Mouse (Mus musculus) ES-Bruce4 (cell line): ENCODE measurements around the gene Lpp. TPM values are rescaled to one million over a fixed set of nuclear protein-coding genes. Genes with fewer than 3 reads are reported as not detected.

Experiments used
- H3K27ac ChIP-seq: 2 replicates; pipeline ENCODE4 v1.5.1; 2012; ENCODE audit warnings: low read length, inconsistent platforms; ENCODE audit not compliant: insufficient read depth
- H3K27me3 ChIP-seq: 2 replicates; pipeline ENCODE4 v1.6.1; 2012; ENCODE audit warnings: mild to moderate bottlenecking, low read length, inconsistent platforms; ENCODE audit not compliant: control insufficient read depth, poor library complexity, insufficient read depth, severe bottlenecking
- H3K36me3 ChIP-seq: 2 replicates; pipeline ENCODE4 v1.6.1; 2012; ENCODE audit warnings: inconsistent platforms, mild to moderate bottlenecking, low read length, moderate library complexity; ENCODE audit not compliant: control insufficient read depth, poor library complexity, insufficient read depth, severe bottlenecking
- H3K4me1 ChIP-seq: one replicate; pipeline ENCODE4 v1.8.1; 2011; ENCODE audit warnings: low read length; ENCODE audit not compliant: control insufficient read depth, insufficient read depth
- H3K4me3 ChIP-seq: 2 replicates; pipeline ENCODE4 v1.5.1; 2011; ENCODE audit warnings: low read depth, mild to moderate bottlenecking, low read length
- H3K9ac ChIP-seq: 2 replicates; pipeline ENCODE4 v1.6.1; 2012; ENCODE audit warnings: low read depth, mild to moderate bottlenecking, inconsistent platforms; ENCODE audit not compliant: poor library complexity, severe bottlenecking
- H3K9me3 ChIP-seq: replicated peaks from 2 replicates; pipeline ENCODE4 v1.6.1; 2012; ENCODE audit warnings: mild to moderate bottlenecking, low read length, inconsistent platforms; ENCODE audit not compliant: control insufficient read depth, poor library complexity, insufficient read depth, severe bottlenecking
- CTCF ChIP-seq: IDR thresholded peaks from one replicate; pipeline ENCODE4 v1.8.1; 2011; ENCODE audit warnings: low read depth, low read length
- EP300 ChIP-seq: IDR thresholded peaks from 2 replicates; pipeline ENCODE4 v1.6.1; 2011; ENCODE audit warnings: low read depth, low read length; ENCODE audit not compliant: insufficient read depth
- POLR2A ChIP-seq: IDR thresholded peaks from one replicate; pipeline ENCODE4 v1.8.1; 2011; ENCODE audit warnings: low read length; ENCODE audit not compliant: insufficient read depth
- polyA plus RNA-seq: library from polyadenylated mRNA; stranded (reverse); fragments of >200 nt; gene quantifications from 2 replicates; pipeline ENCODE4 v1.2.4, GENCODE M21; 2011; ENCODE audit warnings: low read depth; ENCODE audit not compliant: missing spikeins, insufficient read depth, insufficient read length

Lpp gene
- polyA plus RNA-seq, 1 experiment: 48.5 TPM

DNA sequence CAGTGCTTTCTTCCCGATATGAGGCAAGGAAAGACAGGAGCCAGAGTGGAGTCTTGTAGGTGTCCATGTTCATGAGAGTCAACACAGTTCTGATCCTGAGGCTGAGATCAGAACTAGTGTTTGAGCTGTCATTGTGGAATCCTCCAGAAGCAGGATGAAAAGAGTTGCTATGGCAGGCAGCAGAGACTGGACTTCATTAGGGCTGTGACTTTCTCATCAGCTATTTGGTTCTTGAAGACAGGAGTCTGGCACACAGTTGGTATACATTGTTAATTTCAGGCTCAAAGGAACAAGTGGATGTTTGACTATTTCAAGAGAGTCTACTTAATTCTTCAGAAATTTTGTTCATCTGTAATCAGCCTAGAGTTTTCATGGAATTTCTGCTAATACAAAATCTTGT, 235.5 kb downstream of the Lpp start:
- Histone ChIP-seq H3K27me3 (no peaks in the 10 kb centered on the region), H3K4me1 (no peaks in the 10 kb centered on the region), H3K27ac (no peak overlapping the region), H3K36me3 (no peaks in the 10 kb centered on the region), H3K9me3 (no peaks in the 10 kb centered on the region), H3K9ac (no peak overlapping the region), H3K4me3 (no peak overlapping the region)
- TF ChIP-seq POLR2A: no peak
- TF ChIP-seq EP300: no peak
- TF ChIP-seq CTCF: no peak

DNA sequence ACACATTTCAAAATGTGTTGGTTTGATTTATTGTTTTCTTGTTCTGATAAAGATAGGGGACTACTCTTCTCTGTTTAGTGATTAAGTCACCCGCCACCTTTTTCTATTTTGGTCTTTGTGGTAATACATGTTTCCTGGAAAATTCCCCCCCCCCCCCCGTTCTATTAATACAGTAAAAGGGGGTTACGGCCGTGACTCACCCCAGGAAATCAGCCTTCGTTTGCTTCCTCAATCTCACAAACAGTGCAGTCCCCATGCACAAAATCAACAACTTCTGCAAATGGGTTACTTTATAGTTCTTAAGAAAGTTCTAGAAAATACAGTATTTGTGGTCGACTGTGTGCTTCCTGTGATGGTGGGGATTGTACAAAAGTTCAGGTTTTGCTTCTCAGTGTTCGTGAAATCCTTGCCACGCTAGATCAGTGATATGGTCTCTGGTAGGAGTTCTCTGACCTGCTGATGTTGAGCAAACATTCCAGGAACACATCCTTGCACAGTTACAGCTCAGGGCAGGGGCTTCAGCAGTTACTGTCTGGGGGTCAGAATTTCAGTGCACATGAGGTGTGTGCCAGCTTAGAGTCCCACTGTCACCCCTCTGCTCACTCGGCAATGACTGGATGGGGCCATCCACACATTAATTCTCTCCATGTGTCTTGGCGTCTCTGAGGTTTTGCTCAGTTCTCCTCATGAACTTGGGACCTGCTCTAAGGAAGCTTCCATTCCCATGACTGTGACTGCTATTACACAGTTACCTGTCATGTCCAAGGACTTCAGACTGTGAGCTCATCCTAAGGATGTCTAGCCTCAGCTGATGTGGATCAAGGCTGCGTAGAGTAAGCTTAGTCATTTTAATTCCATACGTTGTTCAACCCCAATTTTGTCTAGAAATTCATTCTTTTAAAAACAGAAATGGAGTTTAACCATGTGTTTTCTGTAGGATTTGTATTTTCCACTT, 236.2 kb downstream of the Lpp start:
- TF ChIP-seq CTCF: no peak
- no peak for TF ChIP-seq POLR2A
- no peak for TF ChIP-seq EP300
- Histone ChIP-seq H3K4me3 (no peak overlapping the region), H3K27me3 (no peaks in the 10 kb centered on the region), H3K4me1 (no peaks in the 10 kb centered on the region), H3K36me3 (no peaks in the 10 kb centered on the region), H3K9ac (no peak overlapping the region), H3K9me3 (no peaks in the 10 kb centered on the region), H3K27ac (no peak overlapping the region)

DNA sequence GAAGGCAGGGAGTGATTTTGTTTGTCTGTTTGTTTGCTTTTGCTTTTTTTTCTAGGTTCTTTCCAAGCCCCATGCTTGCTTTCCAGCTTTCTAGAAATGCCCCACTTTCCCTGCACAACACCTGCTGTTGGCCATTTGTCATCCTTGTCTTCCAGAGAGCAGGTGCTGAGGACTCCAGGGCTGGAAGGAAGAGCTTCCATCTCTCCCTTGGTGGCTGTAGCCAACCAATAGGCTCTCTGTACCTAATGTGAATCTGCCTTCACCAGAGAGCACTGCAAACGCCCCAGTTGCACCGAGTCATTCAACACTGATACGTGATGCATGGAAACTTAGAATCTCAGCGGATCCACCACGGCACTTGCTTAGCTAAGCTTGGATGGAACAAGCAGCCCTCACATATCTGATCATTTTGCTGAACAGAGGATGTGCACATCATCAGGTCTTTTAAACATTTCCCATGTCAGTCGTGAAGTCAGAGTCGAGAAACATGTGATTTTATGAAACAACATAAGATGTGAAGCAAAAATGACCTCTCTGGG, 242.1 kb downstream of the Lpp start:
- no peaks in the 10 kb centered on the region for H3K36me3 ChIP-seq
- no peak overlapping the region for H3K4me3 ChIP-seq
- H3K27me3 ChIP-seq: no peaks in the 10 kb centered on the region
- no peak overlapping the region for H3K9ac ChIP-seq
- H3K27ac ChIP-seq: no peak overlapping the region
- no peaks in the 10 kb centered on the region for H3K4me1 ChIP-seq
- H3K9me3 ChIP-seq: no peaks in the 10 kb centered on the region
- TF ChIP-seq POLR2A (no peak), EP300 (no peak), CTCF (no peak)

DNA sequence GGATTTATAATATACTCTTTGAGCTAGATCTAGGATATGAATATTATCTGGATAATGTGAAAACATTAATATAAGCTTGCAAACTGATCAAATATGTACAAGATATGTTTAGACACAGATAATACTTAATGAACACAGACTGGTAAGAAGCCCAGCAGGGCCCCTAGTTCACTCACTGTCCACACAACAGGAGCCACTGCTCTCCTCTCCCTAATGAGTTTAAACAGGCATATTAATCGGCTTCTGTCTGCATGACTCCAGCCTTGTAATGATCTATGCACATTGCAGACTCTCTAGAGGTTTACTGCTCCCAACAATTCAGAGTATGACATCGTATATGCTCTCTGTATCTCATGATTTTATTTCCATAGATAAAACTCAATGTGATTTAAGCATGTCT, 243.6 kb downstream of the Lpp start:
- H3K4me1 ChIP-seq: no peaks in the 10 kb centered on the region
- H3K9me3 ChIP-seq: no peaks in the 10 kb centered on the region
- H3K27me3 ChIP-seq: no peaks in the 10 kb centered on the region
- no peak overlapping the region for H3K4me3 ChIP-seq
- no peak overlapping the region for H3K9ac ChIP-seq
- TF ChIP-seq POLR2A: no peak
- TF ChIP-seq CTCF: no peak
- TF ChIP-seq EP300: no peak
- no peaks in the 10 kb centered on the region for H3K36me3 ChIP-seq
- H3K27ac ChIP-seq: no peak overlapping the region

DNA sequence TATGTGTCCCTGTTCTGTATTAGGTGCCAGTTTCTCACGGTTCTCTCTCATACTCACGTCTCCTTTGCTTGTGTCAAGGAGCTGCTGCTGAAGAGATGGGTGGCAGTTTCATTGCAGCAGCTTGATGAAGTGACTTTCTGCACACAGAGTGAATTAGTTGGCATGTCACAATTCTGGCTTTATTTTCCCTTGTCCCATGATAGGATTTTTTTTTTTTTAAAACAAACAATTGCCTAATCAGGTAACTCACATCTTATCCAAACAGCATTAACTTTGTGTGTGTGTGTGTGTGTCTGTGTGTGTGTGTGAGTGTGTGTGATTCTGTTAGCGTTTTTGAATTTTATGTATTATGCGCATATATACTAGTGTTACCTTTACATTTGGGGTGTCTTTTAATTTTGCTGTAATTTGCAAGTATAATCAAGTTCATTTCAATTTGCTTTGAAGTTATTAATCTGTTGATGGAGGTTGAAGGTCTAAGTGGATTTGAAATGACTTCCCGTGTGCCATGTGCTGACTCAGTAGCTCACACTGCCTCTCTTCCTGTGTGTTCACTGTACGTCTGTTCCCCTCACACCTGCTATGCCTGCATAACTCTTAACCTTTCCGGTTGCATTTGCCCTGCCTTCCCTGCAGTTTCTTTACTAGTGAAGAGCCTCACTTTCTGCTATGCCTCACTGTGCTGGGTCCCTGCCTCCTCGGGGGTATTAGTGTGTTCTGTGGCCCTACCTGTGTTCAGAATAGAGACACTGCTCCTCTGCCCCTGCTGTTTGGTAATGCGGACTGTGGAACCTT, 247.9 kb downstream of the Lpp start:
- Histone ChIP-seq H3K36me3 (no peaks in the 10 kb centered on the region), H3K27ac (no peak overlapping the region), H3K9ac (no peak overlapping the region), H3K4me3 (no peak overlapping the region), H3K4me1 (no peaks in the 10 kb centered on the region), H3K27me3 (no peaks in the 10 kb centered on the region), H3K9me3 (no peaks in the 10 kb centered on the region)
- TF ChIP-seq CTCF: no peak
- TF ChIP-seq EP300: no peak
- no peak for TF ChIP-seq POLR2A

DNA sequence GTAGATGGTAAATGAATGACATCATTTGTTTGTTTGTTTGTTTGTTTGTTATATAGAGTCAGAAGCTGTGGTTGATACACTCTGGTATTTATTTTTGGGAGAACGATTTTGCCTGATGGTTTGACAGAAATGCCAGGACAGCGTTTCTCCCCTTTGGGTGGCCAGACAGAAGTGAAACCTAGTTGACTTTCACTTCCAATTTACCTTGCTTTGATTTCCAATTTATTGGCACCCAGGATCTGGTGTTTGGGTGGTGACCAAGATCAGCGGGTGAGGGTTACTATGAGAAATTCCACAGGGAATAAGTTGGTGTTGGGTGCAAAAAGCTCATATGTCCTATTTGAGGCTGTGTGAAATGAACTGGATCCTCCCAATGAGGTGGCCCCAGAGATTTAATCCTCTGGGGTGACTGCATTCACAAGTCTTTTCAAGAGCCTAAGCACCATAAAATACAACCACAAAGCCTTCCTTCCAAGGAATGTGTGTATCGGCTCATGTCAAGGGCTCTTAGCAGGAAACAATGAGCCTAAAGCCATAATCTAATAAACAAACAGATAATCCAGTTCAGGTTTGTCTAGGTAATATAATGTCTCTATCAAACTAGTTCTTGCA, 249.8 kb downstream of the Lpp start:
- no peaks in the 10 kb centered on the region for H3K36me3 ChIP-seq
- TF ChIP-seq CTCF: no peak
- TF ChIP-seq EP300: no peak
- TF ChIP-seq POLR2A: no peak
- H3K27ac ChIP-seq: no peak overlapping the region
- H3K9ac ChIP-seq: no peak overlapping the region
- no peaks in the 10 kb centered on the region for H3K9me3 ChIP-seq
- H3K27me3 ChIP-seq: no peaks in the 10 kb centered on the region
- no peaks in the 10 kb centered on the region for H3K4me1 ChIP-seq
- no peak overlapping the region for H3K4me3 ChIP-seq
